Mouse (Mus musculus): ENCODE measurements at regions not wholly inside any gene's neighbourhood (a gene's known extent, or its start where the extent isn't known, plus 50 kb on each side); places are given as distances from the start of the nearest gene placed in this dataset.

DNA sequence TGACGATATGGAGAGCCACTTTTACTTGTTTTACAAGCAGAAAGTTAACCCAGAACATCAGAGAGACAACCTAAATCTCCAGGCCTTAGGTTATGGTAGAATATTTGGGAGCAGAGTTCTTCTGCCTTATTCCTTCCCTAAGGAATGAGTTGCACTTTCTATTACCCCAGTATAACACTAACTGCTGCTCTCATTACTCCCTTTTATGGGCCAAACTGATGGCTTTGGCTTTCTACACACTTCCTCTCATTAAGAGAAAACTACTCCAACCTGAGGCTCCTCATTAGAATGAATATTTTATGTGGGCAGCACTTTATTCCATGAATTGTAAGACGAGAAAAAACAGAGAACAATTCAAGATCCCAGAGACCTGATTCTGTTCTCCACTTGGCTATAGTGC is 289.0 kb upstream of the Tnc start:
- in situ Hi-C loops (cut with MboI, MseI): no loop called here

- in situ Hi-C loops (cut with MboI, MseI): no loop called here
Observed at GRCm38 (mm10) chr4:64330213-64330612, 283.4 kb upstream of the Tnc start.

DNA sequence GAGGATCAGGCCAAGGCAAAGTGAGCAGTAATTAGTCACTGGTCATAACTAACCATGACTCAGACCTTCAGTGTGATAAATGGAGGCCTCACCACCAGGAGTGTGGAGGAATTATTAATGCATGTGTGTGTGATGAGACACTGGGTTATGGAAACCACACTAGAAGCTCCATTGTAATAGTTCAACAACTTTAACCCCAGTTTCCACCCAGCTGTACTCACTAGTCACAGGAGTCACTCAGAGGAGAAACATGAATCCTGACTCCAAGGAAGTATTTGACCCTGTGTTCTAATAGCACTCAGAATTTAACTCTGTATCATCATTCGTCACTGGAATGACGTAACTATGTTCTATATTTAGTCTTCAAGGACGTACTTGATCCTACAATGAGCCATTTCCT is 277.6 kb upstream of the Tnc start:
- in situ Hi-C loops (cut with MboI, MseI): no loop called here

- in situ Hi-C loops (cut with MboI, MseI): no loop called here
Observed at GRCm38 (mm10) chr4:64316553-64317347, 269.9 kb upstream of the Tnc start.

- in situ Hi-C loops (cut with MboI, MseI): loop anchor here (25.0 kb wide), 1 partner anchor 860 kb away; no protein-coding TSS in a partner anchor
Observed at GRCm38 (mm10) chr4:64296941-64297340, 250.1 kb upstream of the Tnc start.

GRCm38 (mm10) chr4:64282471-64282870 is 235.7 kb upstream of the Tnc start:
- in situ Hi-C loops (cut with MboI, MseI): loop anchor here (25.0 kb wide), 1 partner anchor 845 kb away; no protein-coding TSS in a partner anchor

DNA sequence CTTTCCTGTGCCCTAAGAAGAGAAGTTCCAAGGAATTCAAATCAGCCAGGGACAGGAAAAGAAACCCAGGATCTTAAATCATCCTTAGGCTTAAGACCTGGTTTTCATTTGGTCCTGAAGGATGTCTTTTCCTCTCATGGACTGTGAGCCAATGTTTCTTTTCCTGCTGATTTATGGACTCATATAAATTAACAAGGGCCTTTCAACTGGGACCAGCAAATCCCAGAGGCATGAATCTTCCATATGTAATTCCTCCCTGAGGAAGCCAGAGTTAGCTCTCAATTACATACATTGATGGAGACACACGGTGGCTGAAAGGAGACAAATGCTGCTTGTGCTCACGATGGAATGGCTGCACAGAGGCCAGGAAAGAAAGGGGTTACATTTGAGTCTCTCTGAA is 230.2 kb upstream of the Tnc start:
- in situ Hi-C loops (cut with MboI, MseI): loop anchor here (25.0 kb wide), 1 partner anchor 840 kb away; no protein-coding TSS in a partner anchor

- in situ Hi-C loops (cut with MboI, MseI): no loop called here
Observed at GRCm38 (mm10) chr4:64274291-64274960, 227.6 kb upstream of the Tnc start.

DNA sequence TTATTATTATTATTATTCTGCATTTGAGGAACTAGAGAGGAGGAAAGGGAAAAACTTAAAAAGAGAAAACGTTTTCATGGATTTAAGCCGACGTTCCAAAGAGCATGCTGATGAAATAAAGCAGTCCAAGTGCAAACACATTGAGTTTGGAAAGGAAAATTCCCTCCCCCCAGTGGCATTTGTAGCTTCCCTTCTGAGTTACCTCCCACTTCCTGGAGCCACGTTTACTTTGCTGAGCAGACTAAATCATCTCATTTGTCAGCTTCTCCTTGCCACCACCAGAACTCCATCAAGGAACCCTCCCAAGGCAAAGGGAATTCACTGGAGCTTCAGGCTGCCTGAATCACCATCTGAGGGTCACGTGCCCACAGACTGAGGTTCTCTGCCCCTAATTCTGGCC is 223.0 kb upstream of the Tnc start:
- in situ Hi-C loops (cut with MboI, MseI): no loop called here

DNA sequence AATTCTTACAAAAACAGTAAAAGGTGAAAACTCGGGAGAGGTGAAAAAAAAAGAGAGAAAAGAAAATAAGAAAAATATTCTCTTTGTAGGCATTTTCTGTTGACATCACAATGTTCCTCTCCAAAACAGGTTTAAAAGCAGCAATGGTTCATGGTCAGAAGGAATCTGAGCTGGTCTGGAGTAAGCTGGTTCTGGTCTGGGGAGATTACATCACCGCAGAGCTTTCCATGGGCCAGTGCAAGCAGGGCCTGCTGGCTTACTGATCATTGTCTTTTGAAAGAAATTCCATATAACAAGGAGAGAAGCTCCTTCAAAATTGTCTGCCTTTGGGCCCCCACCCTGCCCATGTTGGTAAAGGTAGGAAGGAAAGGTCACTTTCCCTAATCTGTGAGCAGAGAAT is 222.3 kb upstream of the Tnc start:
- in situ Hi-C loops (cut with MboI, MseI): no loop called here

GRCm38 (mm10) chr4:64260473-64260872 is 213.7 kb upstream of the Tnc start:
- in situ Hi-C loops (cut with MboI, MseI): no loop called here

DNA sequence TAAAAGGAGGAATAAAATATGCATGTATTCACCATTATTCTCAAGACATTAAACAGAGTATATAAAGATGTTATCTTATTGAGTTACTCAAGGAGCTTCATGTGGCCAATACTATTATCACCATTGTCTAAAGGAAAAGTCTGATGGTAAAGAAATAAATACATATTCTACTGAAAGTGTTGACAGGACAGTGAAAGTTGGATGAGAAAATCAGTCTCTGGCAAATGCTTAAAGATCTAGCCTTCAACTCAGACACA is 213.3 kb upstream of the Tnc start:
- in situ Hi-C loops (cut with MboI, MseI): no loop called here

GRCm38 (mm10) chr4:64259348-64260187 is 212.8 kb upstream of the Tnc start:
- in situ Hi-C loops (cut with MboI, MseI): no loop called here

DNA sequence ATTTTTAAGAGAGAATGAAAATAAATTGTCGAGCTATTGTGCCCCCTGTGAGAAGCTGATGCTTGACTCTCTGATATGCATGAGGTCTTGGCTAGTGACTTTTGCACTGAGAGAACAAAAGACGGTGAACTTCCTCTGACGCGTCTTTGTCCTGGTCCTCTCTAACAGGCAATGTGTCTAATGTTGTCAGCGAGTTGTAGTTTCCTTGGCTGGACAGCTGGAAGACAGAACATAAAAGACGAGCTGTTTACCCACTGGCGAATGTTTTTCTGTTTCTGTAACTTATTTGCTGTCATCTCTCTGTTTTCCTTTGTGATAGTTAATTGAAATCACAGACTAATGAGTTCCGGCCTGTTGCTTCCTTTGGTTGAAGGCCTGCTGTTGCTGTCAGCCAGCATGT is 208.4 kb upstream of the Tnc start:
- in situ Hi-C loops (cut with MboI, MseI): no loop called here

DNA sequence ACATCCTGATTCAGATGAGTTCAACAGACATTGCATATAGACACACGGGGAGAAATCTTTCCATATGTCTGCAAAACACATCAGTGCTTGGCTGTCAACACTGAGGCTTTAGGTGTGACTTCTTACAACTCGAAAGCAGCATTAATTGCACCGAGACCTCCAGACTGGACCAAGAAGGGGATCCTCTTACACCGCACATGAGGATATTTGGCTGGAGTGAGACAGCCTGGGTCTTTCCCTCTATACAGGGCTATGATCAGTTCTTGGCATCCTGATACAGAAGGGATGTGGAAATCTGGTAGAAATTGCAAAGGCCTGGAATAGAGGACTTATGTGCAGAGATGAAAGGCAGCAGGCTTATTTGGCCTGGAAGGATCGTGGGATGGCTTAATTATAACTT is 203.9 kb upstream of the Tnc start:
- in situ Hi-C loops (cut with MboI, MseI): no loop called here

GRCm38 (mm10) chr4:64238196-64238740 is 191.5 kb upstream of the Tnc start:
- in situ Hi-C loops (cut with MboI, MseI): no loop called here

DNA sequence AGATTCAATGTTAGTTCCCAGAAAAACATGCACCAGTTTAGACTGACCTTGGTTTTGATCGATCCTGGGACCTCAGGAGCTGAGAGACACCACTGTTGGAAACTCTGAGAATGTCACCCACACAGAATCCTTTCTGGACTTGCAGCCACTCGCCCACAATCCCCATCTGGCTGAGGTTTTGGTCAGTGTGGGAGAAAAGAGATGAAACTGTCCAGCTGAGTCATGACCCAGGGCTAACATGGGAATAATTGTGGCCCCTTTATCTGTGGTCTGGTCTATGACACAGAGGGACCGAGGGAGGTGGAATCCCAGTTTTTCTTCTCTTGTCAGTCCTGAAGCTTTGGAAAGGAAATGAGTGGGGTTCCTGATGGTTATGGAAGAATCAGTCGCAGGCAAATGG is 188.7 kb upstream of the Tnc start:
- in situ Hi-C loops (cut with MboI, MseI): no loop called here

- in situ Hi-C loops (cut with MboI, MseI): no loop called here
Observed at GRCm38 (mm10) chr4:64232159-64232558, 185.3 kb upstream of the Tnc start.

DNA sequence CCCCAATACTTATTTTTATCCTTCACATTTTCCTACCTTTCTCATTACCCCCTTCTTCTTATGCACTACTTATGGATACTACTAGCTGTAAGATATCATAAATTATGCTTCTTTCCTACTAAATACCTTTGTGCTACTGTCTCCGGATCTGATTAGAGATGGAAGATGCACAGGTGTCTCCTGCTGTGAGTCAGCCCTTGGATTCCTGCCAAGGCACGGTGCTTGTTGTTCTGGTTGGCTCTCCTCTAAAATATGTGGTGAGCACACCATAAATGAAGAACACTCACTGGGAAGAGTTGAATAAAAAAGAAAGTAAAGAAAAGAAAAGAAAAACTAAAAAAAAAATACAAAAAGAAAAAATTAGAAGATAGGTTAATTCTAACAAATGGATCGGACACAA is 181.5 kb upstream of the Tnc start:
- in situ Hi-C loops (cut with MboI, MseI): no loop called here

- in situ Hi-C loops (cut with MboI, MseI): no loop called here
Observed at GRCm38 (mm10) chr4:64226635-64227034, 179.8 kb upstream of the Tnc start.

DNA sequence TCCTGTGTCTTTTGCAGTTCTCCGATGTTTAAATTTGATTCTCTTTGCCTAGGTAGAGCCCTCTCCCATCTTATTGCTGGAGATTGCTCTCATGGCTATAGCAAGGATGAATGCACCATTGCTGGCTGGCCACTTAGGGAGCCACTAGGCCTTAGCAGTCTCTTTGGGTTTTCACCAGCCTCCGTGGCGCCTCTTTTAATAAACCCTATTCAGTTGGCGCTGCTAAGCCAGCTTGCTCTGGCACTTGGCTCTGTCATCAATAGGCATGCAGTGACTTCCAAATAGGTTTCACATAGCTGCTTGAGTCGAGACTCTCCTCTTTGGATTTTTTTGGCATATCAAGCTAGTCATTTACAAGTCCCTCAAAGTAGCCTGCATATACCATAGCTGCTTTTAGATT is 178.1 kb upstream of the Tnc start:
- in situ Hi-C loops (cut with MboI, MseI): no loop called here

DNA sequence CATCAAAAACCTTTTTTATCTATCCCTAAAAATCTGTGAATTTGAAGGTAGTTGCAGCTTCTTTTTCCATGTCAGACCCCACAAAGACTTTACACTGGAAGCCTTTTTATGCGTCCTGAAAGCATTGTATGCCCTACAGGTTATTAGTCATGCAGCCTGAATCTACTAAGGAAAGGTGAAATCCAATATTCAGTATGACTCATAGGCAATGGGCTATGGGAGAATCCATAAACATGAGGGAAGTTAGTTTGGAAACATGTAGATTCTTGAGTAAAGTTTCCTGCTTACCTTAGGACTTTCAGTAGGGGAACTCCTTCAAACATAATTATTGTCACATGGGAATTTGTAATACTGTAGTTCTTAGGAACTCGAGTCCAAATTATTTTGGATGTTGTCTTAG is 173.0 kb upstream of the Tnc start:
- in situ Hi-C loops (cut with MboI, MseI): no loop called here
